Mouse (Mus musculus) midbrain, postnatal 0 days (tissue): ENCODE results near the gene Gm3164. TPM values are rescaled to one million over a fixed set of nuclear protein-coding genes. Genes with fewer than 3 reads are reported as not detected.
"Not testable (repeated sequence)": the region's sequence is repeated elsewhere in the genome, so short reads cannot be mapped to it uniquely, and the experiment has no call there.

Experiments
- ATAC-seq: fragments of 200-750 bp; cut with Nextera tagmentation; 2 replicates; pipeline ENCODE4 v1.8.0; 2017; ENCODE audit warnings: moderate number of reproducible peaks, mild to moderate bottlenecking, moderate TSS enrichment, moderate library complexity; ENCODE audit not compliant: low FRiP score
- DNase-seq: peaks from one replicate; pipeline ENCODE4 v3.0.0-alpha.2; 2015; ENCODE audit warnings: low spot score
- H3K27ac ChIP-seq: fragments of 300-500 bp; sonication (generic); 2 replicates; pipeline ENCODE4 v1.5.1; 2014; ENCODE audit warnings: low read depth, mild to moderate bottlenecking, low read length, mixed read lengths
- H3K27me3 ChIP-seq: fragments of 300-500 bp; sonication (generic); 2 replicates; pipeline ENCODE4 v1.6.1; 2014; ENCODE audit warnings: low read length, control low read depth, mixed read lengths; ENCODE audit not compliant: insufficient read depth
- H3K36me3 ChIP-seq: fragments of 300-500 bp; sonication (generic); 2 replicates; pipeline ENCODE4 v1.6.1; 2014; ENCODE audit warnings: low read length, control low read depth, mixed read lengths; ENCODE audit not compliant: insufficient read depth
- H3K4me1 ChIP-seq: fragments of 300-500 bp; sonication (generic); 2 replicates; pipeline ENCODE4 v1.6.1; 2014; ENCODE audit warnings: mild to moderate bottlenecking, control low read depth, antibody characterized with exemption, low read length, mixed read lengths; ENCODE audit not compliant: insufficient read depth
- H3K4me2 ChIP-seq: fragments of 300-500 bp; sonication (generic); 2 replicates; pipeline ENCODE4 v1.6.1; 2014; ENCODE audit warnings: low read depth, mild to moderate bottlenecking, low read length, mixed read lengths; ENCODE audit not compliant: poor library complexity, severe bottlenecking
- H3K4me3 ChIP-seq: fragments of 300-500 bp; sonication (generic); 2 replicates; pipeline ENCODE4 v1.5.1; 2014; ENCODE audit warnings: low read depth, mild to moderate bottlenecking, low read length, moderate library complexity
- H3K9ac ChIP-seq: fragments of 300-500 bp; sonication (generic); replicated peaks from 2 replicates; pipeline ENCODE4 v1.6.1; 2014; ENCODE audit warnings: mild to moderate bottlenecking, low read length, moderate library complexity, mixed read lengths; ENCODE audit not compliant: poor library complexity, severe bottlenecking
- H3K9me3 ChIP-seq: fragments of 300-500 bp; sonication (generic); 2 replicates; pipeline ENCODE4 v1.6.1; 2016; ENCODE audit warnings: low read length, control low read depth
- CTCF ChIP-seq: IDR thresholded peaks from 2 replicates; pipeline ENCODE4 v1.5.1; 2016; ENCODE audit warnings: antibody characterized with exemption, mild to moderate bottlenecking
- WGBS: fragments of 180-500 bp; shearing (Covaris S2); extraction: QIAGEN DNeasy Blood & Tissue Kit; methylation state at CpG from one replicate; pipeline ENCODE4 v1.1.7; 2014; 5-methylcytosine and 5-hydroxymethylcytosine counted together
- polyA plus RNA-seq: library from polyadenylated mRNA; unstranded; fragments of >200 nt; fragmentation: Nextera tagmentation; extraction: Ambion mirVana; gene quantifications from 2 replicates; pipeline ENCODE4 v1.2.1, GENCODE M21; 2015
- total RNA-seq: library from RNA; depleted of rRNA; stranded (reverse); fragments of >200 nt; gene quantifications from 2 replicates; pipeline ENCODE4 v1.2.3, GENCODE M21; 2014; rRNA removed

Gm3164 gene
- total RNA-seq (2.5 and 4.9 TPM in 2 replicates), polyA plus RNA-seq (5.1 and 6.1 TPM in 2 replicates)

DNA sequence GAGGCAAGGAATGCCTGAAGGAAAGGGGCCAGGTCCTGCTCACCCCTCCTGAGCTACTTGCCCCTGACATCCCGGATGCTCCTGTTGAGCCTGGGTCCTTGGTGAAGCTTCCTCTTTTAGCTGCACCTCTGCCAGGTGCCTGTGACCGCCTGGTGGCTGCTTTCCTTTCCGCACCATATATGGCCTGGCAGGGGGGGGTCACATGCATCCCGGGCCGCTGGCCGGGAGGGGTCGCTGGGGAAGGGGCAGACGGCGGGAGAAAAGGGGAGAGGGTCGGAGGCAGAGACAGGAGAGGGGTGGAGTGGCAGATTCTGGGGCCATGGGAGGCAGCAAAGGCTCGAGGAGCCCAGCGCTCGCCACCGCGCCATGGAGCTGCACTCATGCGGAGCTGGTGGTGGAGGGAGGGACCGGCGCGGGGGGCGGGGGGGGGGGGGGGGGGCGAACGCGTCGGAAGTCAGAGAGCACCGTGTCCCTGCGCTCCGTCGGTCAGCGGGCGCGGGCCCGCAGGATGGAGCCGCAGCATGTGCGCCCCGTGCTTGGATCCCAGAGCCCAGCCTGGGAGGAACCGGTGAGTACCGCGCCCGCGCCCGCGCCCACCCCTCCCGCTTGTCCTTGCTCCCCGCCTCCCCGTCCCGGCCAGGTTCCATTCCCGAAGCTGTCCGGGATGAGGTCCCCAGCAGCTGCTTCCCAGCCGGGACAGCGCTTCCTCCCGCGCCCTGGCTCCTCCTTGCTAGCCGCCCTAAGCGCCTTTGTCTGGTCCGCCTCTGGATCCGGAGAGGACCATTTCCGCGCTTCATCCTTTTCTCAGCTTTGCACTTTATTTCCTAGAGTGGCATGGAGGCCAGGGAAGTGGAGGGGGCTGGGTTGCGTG is at the start of gene Gm3164:
TSS of gene Gm3164 (plus strand) at position 484 of the 871 bp plus-strand sequence.
- 0 out of 2 replicates have a peak within 1 kb of the TSS, but pooled peaks have one; percentile 42 for H3K9ac ChIP-seq
- peak within 1 kb of the TSS; percentile 43 for H3K4me3 ChIP-seq
- under 1% methylated on average over 26 of the region's 59 CpGs for WGBS
- H3K36me3 ChIP-seq, H3K4me1 ChIP-seq, H3K9me3 ChIP-seq, H3K27me3 ChIP-seq, H3K27ac ChIP-seq: not testable (repeated sequence)
- peak within 1 kb of the TSS; percentile 41 for H3K4me2 ChIP-seq
- ATAC-seq (peak; percentile 78), DNase-seq (peak; percentile 0)
- peak; percentile 59 for TF ChIP-seq CTCF

DNA sequence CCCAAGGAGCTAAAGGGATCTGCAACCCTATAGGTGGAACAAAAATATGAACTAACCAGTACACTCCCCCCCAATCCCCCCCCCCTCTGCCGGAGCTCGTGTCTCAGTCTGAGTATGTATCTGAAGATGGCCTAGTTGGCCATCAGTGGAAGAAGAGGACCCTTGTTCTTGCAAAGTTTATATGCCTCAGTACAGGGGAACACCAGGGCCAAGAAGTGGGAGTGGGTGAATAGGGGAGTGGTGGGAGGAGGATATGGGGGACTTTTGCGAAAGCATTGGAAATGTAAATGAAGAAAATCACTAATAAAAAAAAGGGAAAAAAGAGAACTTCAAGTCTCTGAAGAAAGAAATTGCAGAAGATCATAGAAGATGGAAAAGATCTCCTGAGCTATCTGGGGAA is 46.3 kb upstream of the Gm3164 start:
- H3K36me3 ChIP-seq, H3K9ac ChIP-seq, H3K4me1 ChIP-seq, H3K9me3 ChIP-seq, DNase-seq, H3K27me3 ChIP-seq, ATAC-seq, H3K27ac ChIP-seq, H3K4me2 ChIP-seq, H3K4me3 ChIP-seq: not testable (repeated sequence)
- WGBS: 71% methylated on average over 2 of the region's 3 CpGs

DNA sequence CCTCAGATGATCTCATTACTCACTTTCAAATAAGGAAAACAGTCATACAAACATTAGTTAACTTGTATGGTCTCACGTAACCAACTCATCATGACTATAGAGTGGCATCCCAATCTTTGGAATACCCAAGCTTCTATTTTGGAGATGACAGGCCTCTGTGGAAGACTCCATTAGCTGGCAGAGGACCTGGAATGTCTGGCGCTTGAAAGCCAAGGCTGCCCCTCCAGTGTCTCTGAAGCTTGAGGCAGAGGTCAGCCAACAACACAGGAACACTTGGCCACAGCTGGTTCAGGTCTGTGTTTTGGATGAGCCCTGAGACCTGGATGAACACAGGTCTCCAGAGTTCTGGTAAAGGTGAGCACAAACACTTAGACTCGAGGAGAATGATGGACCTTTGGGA is 45.6 kb upstream of the Gm3164 start:
- not testable (repeated sequence) for H3K9ac ChIP-seq, H3K4me1 ChIP-seq, H3K27ac ChIP-seq, H3K4me3 ChIP-seq, H3K36me3 ChIP-seq, ATAC-seq, DNase-seq, H3K27me3 ChIP-seq, H3K4me2 ChIP-seq, H3K9me3 ChIP-seq
- 75% methylated on average over 3 of the region's 3 CpGs for WGBS

DNA sequence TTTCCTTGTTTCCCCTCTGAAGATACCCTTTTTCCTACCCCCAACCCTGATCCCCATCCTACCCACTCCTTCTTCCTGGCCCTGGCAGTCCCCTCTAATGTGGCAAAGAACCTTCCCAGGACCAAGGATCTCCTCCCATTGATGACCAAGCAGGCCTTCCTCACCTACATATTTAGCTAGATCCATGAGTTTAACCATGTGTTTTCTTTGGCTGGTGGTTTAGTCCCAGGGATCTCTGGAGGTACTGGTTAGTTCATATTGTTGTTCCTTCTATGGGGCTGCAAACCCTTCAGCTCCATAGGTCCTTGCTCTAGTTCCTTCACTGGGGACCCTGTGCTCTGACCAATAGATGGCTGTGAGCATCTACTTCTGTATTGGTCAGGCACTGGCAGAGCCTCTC is 37.4 kb upstream of the Gm3164 start:
- not testable (repeated sequence) for H3K9me3 ChIP-seq, H3K36me3 ChIP-seq, H3K4me1 ChIP-seq, H3K27ac ChIP-seq, DNase-seq, H3K4me3 ChIP-seq, H3K27me3 ChIP-seq, H3K4me2 ChIP-seq, ATAC-seq, H3K9ac ChIP-seq

DNA sequence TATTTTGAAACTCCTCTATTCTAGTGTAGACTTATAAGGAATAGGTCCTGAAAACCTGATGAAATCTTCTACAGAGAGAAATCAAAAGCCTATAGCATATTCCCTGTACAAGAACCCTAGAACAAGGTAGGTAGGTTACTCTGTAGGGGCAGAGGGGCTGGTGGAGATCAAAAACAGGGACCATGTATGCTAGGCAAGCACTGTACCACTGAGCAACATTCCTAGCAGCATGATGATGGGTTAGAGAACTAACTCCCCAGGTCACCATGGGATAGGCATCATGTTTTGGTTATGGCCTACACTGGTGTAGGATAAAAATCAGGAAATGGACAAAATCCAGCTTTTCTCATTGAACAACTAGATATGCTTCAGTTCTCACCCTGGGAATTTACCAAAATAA is 29.6 kb upstream of the Gm3164 start:
- not testable (repeated sequence) for H3K9me3 ChIP-seq, H3K27ac ChIP-seq, H3K36me3 ChIP-seq, DNase-seq, H3K9ac ChIP-seq, ATAC-seq, H3K4me1 ChIP-seq, H3K27me3 ChIP-seq, H3K4me3 ChIP-seq, H3K4me2 ChIP-seq

DNA sequence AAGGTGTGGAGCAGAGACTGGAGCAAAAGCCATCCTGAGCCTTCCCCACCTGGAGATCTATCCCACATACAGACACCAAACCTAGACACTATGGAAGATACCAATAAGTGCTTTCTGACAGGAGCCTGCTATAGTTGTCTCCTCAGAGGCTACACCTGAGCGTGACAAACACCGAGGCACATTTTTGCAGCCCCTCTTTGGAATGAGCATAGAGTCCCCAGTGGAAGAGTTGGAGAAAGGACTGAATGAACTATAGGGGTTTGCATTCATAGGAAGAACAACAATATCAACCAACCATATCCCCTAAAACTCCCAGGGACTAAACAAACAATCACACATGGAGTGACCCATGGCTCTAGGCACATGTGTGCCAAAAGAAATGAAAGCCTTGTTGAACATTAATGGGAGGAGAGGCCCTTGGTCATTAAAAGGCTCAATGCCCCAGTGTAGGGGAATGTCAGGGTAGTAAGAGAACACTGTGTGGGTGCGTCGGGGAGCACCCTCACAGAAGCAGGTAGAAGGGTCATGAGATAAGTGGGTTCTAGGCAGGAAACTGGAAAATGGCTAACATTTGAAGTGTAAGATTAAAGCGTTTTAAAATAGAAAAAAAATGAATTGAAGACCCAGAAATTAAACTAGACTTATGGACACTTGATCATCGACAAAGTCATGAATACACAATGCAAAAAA is 22.3 kb upstream of the Gm3164 start:
- not testable (repeated sequence) for H3K4me3 ChIP-seq, H3K9ac ChIP-seq, H3K4me2 ChIP-seq, H3K36me3 ChIP-seq, DNase-seq, ATAC-seq, H3K27ac ChIP-seq, H3K27me3 ChIP-seq, H3K9me3 ChIP-seq, H3K4me1 ChIP-seq
- WGBS: 92% methylated on average over 2 of the region's 6 CpGs

DNA sequence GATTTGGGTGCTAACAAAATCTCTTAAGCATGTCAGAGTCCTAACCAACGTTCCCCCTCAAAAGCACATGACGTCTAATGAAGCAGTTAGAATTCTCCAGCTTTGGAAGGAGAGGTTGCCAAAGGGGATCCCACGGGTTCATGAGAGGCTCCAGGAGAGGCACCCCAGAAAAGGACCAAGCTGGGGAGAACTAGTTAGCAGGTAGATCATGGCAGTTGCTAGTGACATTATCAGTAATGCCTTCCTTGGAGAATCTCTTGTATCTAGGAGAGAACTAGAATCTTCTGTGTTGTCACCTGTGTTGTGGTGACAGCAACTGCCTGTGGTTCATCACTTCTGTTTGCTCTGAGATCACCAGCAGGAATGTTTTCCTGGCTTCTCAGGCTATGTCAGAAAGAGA is 18.0 kb upstream of the Gm3164 start, which contains the start of gene Gm3159:
TSS of gene Gm3159 (plus strand) at position 301 of the 400 bp plus-strand sequence.
- H3K27me3 ChIP-seq, H3K27ac ChIP-seq, H3K9ac ChIP-seq, H3K9me3 ChIP-seq, H3K4me3 ChIP-seq, DNase-seq, H3K4me1 ChIP-seq, ATAC-seq, H3K4me2 ChIP-seq, H3K36me3 ChIP-seq: not testable (repeated sequence)
- WGBS: 86% methylated on average over 1 of the region's 3 CpGs

DNA sequence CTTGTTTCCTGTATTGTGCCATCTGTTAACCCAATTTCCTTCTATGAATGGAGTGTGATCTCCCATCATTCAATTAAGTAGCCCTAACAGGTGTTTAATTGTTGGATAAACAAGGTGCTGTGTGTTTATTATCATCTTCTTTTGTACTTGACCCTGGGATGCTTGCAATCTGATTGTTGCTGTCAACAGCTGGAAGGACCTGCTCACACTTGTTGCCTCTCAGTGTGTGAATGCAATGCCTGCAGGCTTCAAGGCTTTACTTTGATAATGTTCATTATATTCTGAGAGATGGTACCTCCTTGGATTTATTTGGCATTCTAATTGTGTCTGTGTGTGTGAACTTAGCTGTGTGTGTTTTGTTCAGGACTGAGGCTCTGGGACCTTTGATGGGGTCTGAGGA is 16.6 kb upstream of the Gm3164 start:
- DNase-seq, H3K27ac ChIP-seq, H3K9ac ChIP-seq, H3K4me2 ChIP-seq, H3K36me3 ChIP-seq, H3K4me1 ChIP-seq, ATAC-seq, H3K4me3 ChIP-seq, H3K9me3 ChIP-seq, H3K27me3 ChIP-seq: not testable (repeated sequence)
